24 mouse cellular contexts compared by ENCODE assay signal in genomic region chr8:70823802-70824201, GRCm38 (mm10). TPM values are rescaled to one million over a fixed set of nuclear protein-coding genes. Genes with fewer than 3 reads are reported as not detected.
A peak's percentile ranks its signal among the peaks of the same experiment; 100 is the strongest.
DNase-seq lines count a peak whose midpoint lies in the region; ATAC-seq and TF ChIP-seq lines count a peak whose summit lies in the region.
"Had no signal": no experiment of that assay in that cellular context is flagged by ENCODE, and none has a peak within 500 bp of the region (broad histone marks: within the 10 kb centered on the region; RNA-seq: fewer than 3 reads in every experiment).

No protein-coding gene starts in this region.

- ATAC-seq in forebrain, embryonic 12.5 days (ENCODE audit: low FRiP score), result no peak
- ATAC-seq in forebrain, embryonic 13.5 days, result no peak
- no peak for ATAC-seq in liver, postnatal 0 days
- ATAC-seq: activated CD4-positive, CD25-positive, alpha-beta regulatory T cell, adult 4 months; CD4-positive, CD25-positive, alpha-beta regulatory T cell, adult 4 months; forebrain, embryonic 15.5 days; Patski had no signal

- no peak for TF ChIP-seq POLR2A in liver, adult 2 months (IDR thresholded peaks at IDR 0.05; ENCODE audit: extremely low read depth, insufficient read depth, low read length)

- H3K4me3 ChIP-seq in forebrain, embryonic 12.5 days (replicated peaks), result no peak overlapping the region
- H3K4me3 ChIP-seq in forebrain, embryonic 13.5 days, result no peak overlapping the region
- peak overlapping the region; percentile 46 for H3K4me3 ChIP-seq in gastrocnemius, adult 2 months
- no peak overlapping the region for H3K4me3 ChIP-seq in liver, adult 2 months (ENCODE audit: insufficient read depth, low read depth, low read length)
- no peak overlapping the region for H3K4me3 ChIP-seq in liver, postnatal 0 days (ENCODE audit: low read depth, low read length)
- no peak overlapping the region for H3K4me3 ChIP-seq in layer of hippocampus, adult 2 months
- H3K4me3 ChIP-seq: embryonic facial prominence, embryonic 10.5 days; embryonic facial prominence, embryonic 12.5 days; forebrain, embryonic 15.5 days had no signal

- no peaks in the 10 kb centered on the region for H3K79me2 ChIP-seq in liver, adult 2 months (ENCODE audit: control insufficient read depth, insufficient read depth, low read length)

- TF ChIP-seq EP300 in liver, postnatal 0 days (IDR thresholded peaks at IDR 0.05; ENCODE audit: low read depth), result no peak

- H3K4me1 ChIP-seq in forebrain, embryonic 12.5 days, result peaks cover 3% of the 10 kb centered on the region; the same call in 1 of the 2 replicates
- no peaks in the 10 kb centered on the region for H3K4me1 ChIP-seq in forebrain, embryonic 13.5 days
- H3K4me1 ChIP-seq in liver, adult 2 months (ENCODE audit: control insufficient read depth, insufficient read depth, low read length), result peaks cover 2% of the 10 kb centered on the region; the same call in 1 of the 2 replicates
- H3K4me1 ChIP-seq in liver, postnatal 0 days (ENCODE audit: insufficient read depth), result no peaks in the 10 kb centered on the region; the same call in 1 of the 2 replicates
- H3K4me1 ChIP-seq: forebrain, embryonic 15.5 days had no signal

- H3K36me3 ChIP-seq in forebrain, embryonic 12.5 days (replicated peaks), result no peaks in the 10 kb centered on the region
- H3K36me3 ChIP-seq in forebrain, embryonic 13.5 days (ENCODE audit: poor library complexity, severe bottlenecking), result no peaks in the 10 kb centered on the region
- H3K36me3 ChIP-seq in liver, adult 2 months (ENCODE audit: control insufficient read depth, insufficient read depth, low read length), result no peaks in the 10 kb centered on the region
- no peaks in the 10 kb centered on the region for H3K36me3 ChIP-seq in liver, postnatal 0 days (replicated peaks; ENCODE audit: insufficient read depth, low read length)
- H3K36me3 ChIP-seq: embryonic facial prominence, embryonic 10.5 days; embryonic facial prominence, embryonic 12.5 days; forebrain, embryonic 15.5 days had no signal

- H3K9ac ChIP-seq in forebrain, embryonic 12.5 days, result 0 out of 2 replicates have a peak overlapping the region, but pooled peaks have one; percentile 7
- H3K9ac ChIP-seq in forebrain, embryonic 13.5 days, result no peak overlapping the region
- peak overlapping the region; percentile 50; the same call in 1 of the 2 replicates for H3K9ac ChIP-seq in liver, adult 2 months (ENCODE audit: low read depth, low read length)
- H3K9ac ChIP-seq in liver, postnatal 0 days (replicated peaks), result no peak overlapping the region
- H3K9ac ChIP-seq: embryonic facial prominence, embryonic 12.5 days; forebrain, embryonic 15.5 days had no signal

- peaks cover 4% of the 10 kb centered on the region; the same call in 1 of the 2 replicates for H3K9me3 ChIP-seq in forebrain, embryonic 12.5 days
- peaks cover 6% of the 10 kb centered on the region; the same call in 1 of the 2 replicates for H3K9me3 ChIP-seq in forebrain, embryonic 13.5 days (replicated peaks)
- H3K9me3 ChIP-seq in liver, postnatal 0 days (ENCODE audit: low read length), result no peaks in the 10 kb centered on the region
- H3K9me3 ChIP-seq: forebrain, embryonic 15.5 days had no signal

- no peak for TF ChIP-seq CTCF in gastrocnemius, adult 2 months (IDR thresholded peaks at IDR 0.05)
- no peak for TF ChIP-seq CTCF in liver, adult 2 months (IDR thresholded peaks at IDR 0.05; ENCODE audit: low read depth, low read length)
- no peak for TF ChIP-seq CTCF in liver, postnatal 0 days (IDR thresholded peaks at IDR 0.05; ENCODE audit: low read depth)
- TF ChIP-seq CTCF in layer of hippocampus, adult 2 months (conservative IDR thresholded peaks at IDR 0.05), result no peak

- H3K4me2 ChIP-seq in forebrain, embryonic 12.5 days, result no peak overlapping the region
- H3K4me2 ChIP-seq in forebrain, embryonic 13.5 days, result no peak overlapping the region
- no peak overlapping the region for H3K4me2 ChIP-seq in liver, postnatal 0 days (ENCODE audit: low read depth, low read length)
- H3K4me2 ChIP-seq: embryonic facial prominence, embryonic 12.5 days; forebrain, embryonic 15.5 days had no signal

- no peak overlapping the region for H3K27ac ChIP-seq in forebrain, embryonic 12.5 days
- no peak overlapping the region for H3K27ac ChIP-seq in forebrain, embryonic 13.5 days
- peak overlapping the region; percentile 84 for H3K27ac ChIP-seq in gastrocnemius, adult 2 months
- peak overlapping the region; percentile 41 for H3K27ac ChIP-seq in liver, adult 2 months (replicated peaks; ENCODE audit: insufficient read depth, low read depth, low read length)
- no peak overlapping the region for H3K27ac ChIP-seq in liver, postnatal 0 days (ENCODE audit: low read depth)
- H3K27ac ChIP-seq in layer of hippocampus, adult 2 months, result no peak overlapping the region
- H3K27ac ChIP-seq: embryonic facial prominence, embryonic 10.5 days; embryonic facial prominence, embryonic 12.5 days; forebrain, embryonic 15.5 days had no signal

- WGBS in forebrain, embryonic 12.5 days, result 90% methylated on average over 7 of the region's 7 CpGs
- WGBS in forebrain, embryonic 13.5 days, result 88% methylated on average over 7 of the region's 7 CpGs
- 62% methylated on average over 7 of the region's 7 CpGs for WGBS in liver, adult 2 months
- WGBS in liver, postnatal 0 days (ENCODE audit: insufficient replicate concordance), result 80% methylated on average over 7 of the region's 7 CpGs

- intact Hi-C loops in gastrocnemius, adult 2 months (cut with DNase I), result no loop called here

- DNase-seq in gastrocnemius, adult 2 months, result peak; percentile 59
- DNase-seq in gastrocnemius, adult 8-10 months (ENCODE audit: low spot score in 2 of 2), result no peak
- DNase-seq in liver, adult 2 months (ENCODE audit: extremely low read depth, low read depth, low spot score), result peak; percentile 86
- no peak for DNase-seq in liver, postnatal 0 days
- no peak for DNase-seq in layer of hippocampus, adult 2 months (ENCODE audit: low spot score in 2 of 2)
- DNase-seq: adrenal gland, adult 8-10 months; adrenal gland, postnatal 14 days; adrenal gland, postnatal 36 days; B cell, adult 2 months; cerebellum, adult 11-12 months; cerebellum, adult 2 months; cerebellum, adult 9-10 months; cerebellum, postnatal 10 days; cerebellum, postnatal 25 days had no signal

- H3K27me3 ChIP-seq in forebrain, embryonic 12.5 days, result peaks cover 35% of the 10 kb centered on the region
- peaks cover 25% of the 10 kb centered on the region for H3K27me3 ChIP-seq in forebrain, embryonic 13.5 days
- no peaks in the 10 kb centered on the region for H3K27me3 ChIP-seq in liver, adult 2 months (ENCODE audit: control insufficient read depth, insufficient read depth, low read length)
- no peaks in the 10 kb centered on the region for H3K27me3 ChIP-seq in liver, postnatal 0 days (ENCODE audit: insufficient read depth, low read length)
- H3K27me3 ChIP-seq: CH12.LX had no signal

RNA-seq across cellular contexts. Expression of gene Il12rb1, which starts 15.6 kb away (rescaled TPM):
- polyA plus RNA-seq in forebrain, embryonic 12.5 days (2016; fragmentation: Nextera tagmentation; extraction: Ambion mirVana), result not detected in 2 replicates
- polyA plus RNA-seq in forebrain, embryonic 13.5 days (2015; fragmentation: Nextera tagmentation; extraction: Ambion mirVana), result 0.09 TPM in 1 of 2 replicates, not detected in the other
- total RNA-seq in gastrocnemius, adult 2 months (2021), result not detected
- not detected for total RNA-seq in gastrocnemius, adult 8-10 months (2022)
- 0.37 and 0.40 TPM in 2 replicates for total RNA-seq in liver, adult 2 months (2014; rRNA removed)
- 0.34 and 0.60 TPM in 2 replicates for polyA plus RNA-seq in liver, adult 2 months (2012; rRNA removed)
- 0.19 and 0.25 TPM in 2 replicates for polyA plus RNA-seq in liver, postnatal 0 days (2015; fragmentation: Nextera tagmentation; extraction: Ambion mirVana)
- 1 to 10 TPM in 1 of 2 experiments, under 1 TPM in 1; 0.61 to 1.1 TPM for total RNA-seq in layer of hippocampus, adult 2 months (2021)
- total RNA-seq: adrenal gland, postnatal 14 days; adrenal gland, postnatal 36 days had no signal
- polyA plus RNA-seq: embryonic facial prominence, embryonic 10.5 days; embryonic facial prominence, embryonic 12.5 days; forebrain, embryonic 11.5 days had no signal

RNA-seq across cellular contexts. Expression of gene Arrdc2, which starts 15.7 kb away (rescaled TPM):
- polyA plus RNA-seq in forebrain, embryonic 12.5 days (2016; fragmentation: Nextera tagmentation; extraction: Ambion mirVana), result 5.6 and 8.2 TPM in 2 replicates
- 5.6 and 5.7 TPM in 2 replicates for polyA plus RNA-seq in forebrain, embryonic 13.5 days (2015; fragmentation: Nextera tagmentation; extraction: Ambion mirVana)
- total RNA-seq in gastrocnemius, adult 2 months (2021), result 100 to 1,000 TPM in 1 of 2 experiments, 10 to 100 TPM in 1; 66.5 to 182 TPM
- 100 to 1,000 TPM in 1 of 4 experiments, 10 to 100 TPM in 3; 38.9 to 177 (median 68.9) TPM for total RNA-seq in gastrocnemius, adult 8-10 months (2022)
- total RNA-seq in liver, adult 2 months (2014; rRNA removed), result 15.6 and 33.8 TPM in 2 replicates
- 25.7 and 29.5 TPM in 2 replicates for polyA plus RNA-seq in liver, adult 2 months (2012; rRNA removed)
- 6.1 and 6.2 TPM in 2 replicates for polyA plus RNA-seq in liver, postnatal 0 days (2015; fragmentation: Nextera tagmentation; extraction: Ambion mirVana)
- total RNA-seq in layer of hippocampus, adult 2 months (2021), result 10 to 100 TPM; 13.8 to 20.9 TPM

RNA-seq across cellular contexts. Expression of gene Mast3, which starts 18.9 kb away (rescaled TPM):
- 14.5 and 16.8 TPM in 2 replicates for polyA plus RNA-seq in forebrain, embryonic 12.5 days (2016; fragmentation: Nextera tagmentation; extraction: Ambion mirVana)
- 15.8 and 16.0 TPM in 2 replicates for polyA plus RNA-seq in forebrain, embryonic 13.5 days (2015; fragmentation: Nextera tagmentation; extraction: Ambion mirVana)
- 1 to 10 TPM; 2.7 to 3.6 TPM for total RNA-seq in gastrocnemius, adult 2 months (2021)
- total RNA-seq in gastrocnemius, adult 8-10 months (2022), result 1 to 10 TPM; 1.7 to 4.5 (median 2.4) TPM
- 14.8 and 16.7 TPM in 2 replicates for total RNA-seq in liver, adult 2 months (2014; rRNA removed)
- polyA plus RNA-seq in liver, adult 2 months (2012; rRNA removed), result 21.2 and 29.0 TPM in 2 replicates
- polyA plus RNA-seq in liver, postnatal 0 days (2015; fragmentation: Nextera tagmentation; extraction: Ambion mirVana), result 5.2 and 6.0 TPM in 2 replicates
- 100 to 1,000 TPM; 468 to 473 TPM for total RNA-seq in layer of hippocampus, adult 2 months (2021)

RNA-seq across cellular contexts. Expression of gene Kcnn1, which starts 39.3 kb away (rescaled TPM):
- 14.4 and 16.3 TPM in 2 replicates for polyA plus RNA-seq in forebrain, embryonic 12.5 days (2016; fragmentation: Nextera tagmentation; extraction: Ambion mirVana)
- 11.2 and 13.5 TPM in 2 replicates for polyA plus RNA-seq in forebrain, embryonic 13.5 days (2015; fragmentation: Nextera tagmentation; extraction: Ambion mirVana)
- 10 to 100 TPM; 18.1 to 21.5 TPM for total RNA-seq in gastrocnemius, adult 2 months (2021)
- 10 to 100 TPM; 18.0 to 21.5 (median 20.5) TPM for total RNA-seq in gastrocnemius, adult 8-10 months (2022)
- 6.2 and 6.4 TPM in 2 replicates for total RNA-seq in liver, adult 2 months (2014; rRNA removed)
- polyA plus RNA-seq in liver, adult 2 months (2012; rRNA removed), result 8.4 and 10.6 TPM in 2 replicates
- 0.19 and 0.45 TPM in 2 replicates for polyA plus RNA-seq in liver, postnatal 0 days (2015; fragmentation: Nextera tagmentation; extraction: Ambion mirVana)
- 10 to 100 TPM; 17.4 to 18.3 TPM for total RNA-seq in layer of hippocampus, adult 2 months (2021)
- polyA plus RNA-seq: activated CD4-positive, CD25-positive, alpha-beta regulatory T cell, adult 4 months; CD4-positive, CD25-positive, alpha-beta regulatory T cell, adult 4 months had no signal

RNA-seq across cellular contexts. Expression of gene Pik3r2, which starts 47.3 kb away (rescaled TPM):
- 72.7 and 79.1 TPM in 2 replicates for polyA plus RNA-seq in forebrain, embryonic 12.5 days (2016; fragmentation: Nextera tagmentation; extraction: Ambion mirVana)
- polyA plus RNA-seq in forebrain, embryonic 13.5 days (2015; fragmentation: Nextera tagmentation; extraction: Ambion mirVana), result 84.3 and 84.6 TPM in 2 replicates
- total RNA-seq in gastrocnemius, adult 2 months (2021), result 10 to 100 TPM; 13.9 to 16.2 TPM
- 10 to 100 TPM; 14.5 to 17.4 (median 16.0) TPM for total RNA-seq in gastrocnemius, adult 8-10 months (2022)
- total RNA-seq in liver, adult 2 months (2014; rRNA removed), result 7.7 and 10.9 TPM in 2 replicates
- 38.2 and 53.9 TPM in 2 replicates for polyA plus RNA-seq in liver, adult 2 months (2012; rRNA removed)
- polyA plus RNA-seq in liver, postnatal 0 days (2015; fragmentation: Nextera tagmentation; extraction: Ambion mirVana), result 8.9 and 9.0 TPM in 2 replicates
- 100 to 1,000 TPM; 160 to 169 TPM for total RNA-seq in layer of hippocampus, adult 2 months (2021)

Comparison
In these comparisons a context has a peak if more than half of its experiments do, and no peak if none do; other contexts are left out.
1. H3K27ac ChIP-seq: peak in gastrocnemius, adult 2 months (single experiment) and liver, adult 2 months (single experiment); none in forebrain, embryonic 12.5 days (single experiment), forebrain, embryonic 13.5 days (single experiment), liver, postnatal 0 days (single experiment) and layer of hippocampus, adult 2 months (single experiment).
2. H3K9ac ChIP-seq: peak in forebrain, embryonic 12.5 days (single experiment) and liver, adult 2 months (single experiment); none in forebrain, embryonic 13.5 days (single experiment) and liver, postnatal 0 days (single experiment).
3. DNase-seq: peak in gastrocnemius, adult 2 months (single experiment) and liver, adult 2 months (single experiment); none in gastrocnemius, adult 8-10 months (0 of 2), liver, postnatal 0 days (single experiment) and layer of hippocampus, adult 2 months (0 of 2).
4. RNA of gene Mast3, which starts 18.9 kb away (total RNA-seq): 468 to 473 TPM in layer of hippocampus, adult 2 months; 14.8 to 16.7 TPM in liver, adult 2 months, 2.7 to 3.6 TPM in gastrocnemius, adult 2 months and 1.7 to 4.5 TPM in gastrocnemius, adult 8-10 months; every median in the first group is over 10 times any median in the second.